Mouse (Mus musculus) left cerebral cortex, adult 9 months (tissue): ENCODE measurements around the gene Ect2l.
A peak's percentile ranks its signal among the peaks of the same experiment; 100 is the strongest.

Source experiments
- DNase-seq, 2 experiments: peaks; one replicate each; pipeline ENCODE4 v3.0.0; 2022; ENCODE audit warnings: low spot score in 2 of 2

Gene Ect2l

GRCm38 (mm10) chr10:18210726-18211125 is at the start of gene Ect2l:
Gene Ect2l, minus strand, starts transcription at chr10:18210890.
- DNase-seq: no peak

- no peak for DNase-seq
These were observed 40.7 kb upstream of the Ect2l start for GRCm38 (mm10) chr10:18251345-18251744.

- no peak for DNase-seq
These were observed 32.9 kb upstream of the Ect2l start for GRCm38 (mm10) chr10:18243614-18244013.

GRCm38 (mm10) chr10:18237191-18237590 is 26.5 kb upstream of the Ect2l start:
- no peak for DNase-seq

GRCm38 (mm10) chr10:18236328-18236927 is 25.7 kb upstream of the Ect2l start:
- DNase-seq: no peak

- no peak for DNase-seq
These were observed 24.7 kb upstream of the Ect2l start for GRCm38 (mm10) chr10:18235402-18235747.

- DNase-seq: peak; percentile 92 to 96
These were observed 24.1 kb upstream of the Ect2l start, which contains the start of gene Ccdc28a for GRCm38 (mm10) chr10:18234560-18235401. Gene Ccdc28a, minus strand, starts transcription at chr10:18234998.

GRCm38 (mm10) chr10:18233891-18234290 is 23.2 kb upstream of the Ect2l start:
- DNase-seq: no peak

- no peak for DNase-seq
These were observed 13.7 kb upstream of the Ect2l start for GRCm38 (mm10) chr10:18224386-18224785.

- no peak for DNase-seq
These were observed 8.7 kb upstream of the Ect2l start for GRCm38 (mm10) chr10:18219351-18219750.

GRCm38 (mm10) chr10:18214124-18214523 is 3.4 kb upstream of the Ect2l start:
- DNase-seq: no peak

GRCm38 (mm10) chr10:18213373-18213772 is 2.7 kb upstream of the Ect2l start:
- DNase-seq: no peak

GRCm38 (mm10) chr10:18210119-18210518 is 571 bp downstream of the Ect2l start:
- DNase-seq: no peak

- DNase-seq: no peak
These were observed 6.6 kb downstream of the Ect2l start for GRCm38 (mm10) chr10:18204067-18204466.

- DNase-seq: no peak
These were observed 8.3 kb downstream of the Ect2l start for GRCm38 (mm10) chr10:18202401-18202800.

- DNase-seq: no peak
These were observed 10.0 kb downstream of the Ect2l start for GRCm38 (mm10) chr10:18200656-18201055.

- DNase-seq: no peak
These were observed 10.8 kb downstream of the Ect2l start for GRCm38 (mm10) chr10:18199919-18200318.

GRCm38 (mm10) chr10:18198286-18199015 is 12.2 kb downstream of the Ect2l start:
- DNase-seq: no peak

- DNase-seq: peak; percentile 26 to 85
These were observed 13.3 kb downstream of the Ect2l start for GRCm38 (mm10) chr10:18197206-18197979.

- no peak for DNase-seq
These were observed 16.0 kb downstream of the Ect2l start for GRCm38 (mm10) chr10:18194737-18195141.

- no peak for DNase-seq
These were observed 16.5 kb downstream of the Ect2l start for GRCm38 (mm10) chr10:18194156-18194555.

- no peak for DNase-seq
These were observed 17.5 kb downstream of the Ect2l start for GRCm38 (mm10) chr10:18193221-18193620.
